Mouse (Mus musculus): ENCODE measurements around the gene Naa20.

DNA sequence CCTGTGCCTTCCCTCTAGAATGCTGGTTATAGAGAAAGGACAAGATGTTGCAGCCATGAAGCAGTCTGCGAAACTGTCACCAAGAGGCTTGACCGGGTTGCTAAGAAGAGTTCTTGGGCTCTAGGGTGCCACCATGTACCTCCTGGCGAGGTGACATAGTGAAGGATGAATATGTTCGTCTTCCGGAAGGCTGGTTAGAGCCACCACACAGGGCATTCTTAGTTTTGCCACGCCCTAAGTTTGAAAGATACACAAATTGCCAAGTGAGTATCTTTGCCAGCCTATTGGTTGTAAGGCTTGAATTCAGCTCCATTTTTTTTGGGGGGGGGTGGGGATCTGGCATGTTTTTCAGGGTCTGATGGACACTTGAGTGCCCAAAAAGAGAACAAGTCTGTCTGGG, 56.2 kb downstream of the Naa20 start:
- TF ChIP-seq POLR2A (IDR thresholded peaks at IDR 0.05; ENCODE audit: low read depth, low read length) (no peak), CTCF (IDR thresholded peaks at IDR 0.05; ENCODE audit: extremely low read depth, insufficient read depth, insufficient read length, insufficient replicate concordance) (no peak)
